Mouse (Mus musculus): ENCODE results near the gene Sorbs1.

The Sorbs1 gene

DNA sequence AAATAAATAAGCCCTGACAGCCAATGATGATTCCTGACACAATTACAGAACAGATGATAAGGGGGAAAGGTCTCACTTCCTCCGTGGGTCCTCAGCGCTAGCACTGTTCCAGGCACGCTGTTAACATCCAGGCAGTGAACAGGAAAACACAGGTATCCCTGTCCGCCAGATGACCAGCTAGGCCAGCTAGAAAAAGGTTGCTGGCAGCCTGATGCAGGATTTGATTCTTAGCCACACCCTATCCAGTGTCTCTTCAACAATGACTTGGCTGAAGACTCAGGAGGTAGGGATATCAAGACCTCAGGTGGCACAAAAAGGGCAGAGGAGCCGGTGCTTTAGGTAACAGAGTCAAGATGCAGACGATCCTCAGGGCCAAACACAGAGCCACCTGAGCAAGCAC lies 32.5 kb downstream of the Sorbs1 start:
- no peak for DNase-seq (ENCODE audit: low read depth, low spot score)

DNA sequence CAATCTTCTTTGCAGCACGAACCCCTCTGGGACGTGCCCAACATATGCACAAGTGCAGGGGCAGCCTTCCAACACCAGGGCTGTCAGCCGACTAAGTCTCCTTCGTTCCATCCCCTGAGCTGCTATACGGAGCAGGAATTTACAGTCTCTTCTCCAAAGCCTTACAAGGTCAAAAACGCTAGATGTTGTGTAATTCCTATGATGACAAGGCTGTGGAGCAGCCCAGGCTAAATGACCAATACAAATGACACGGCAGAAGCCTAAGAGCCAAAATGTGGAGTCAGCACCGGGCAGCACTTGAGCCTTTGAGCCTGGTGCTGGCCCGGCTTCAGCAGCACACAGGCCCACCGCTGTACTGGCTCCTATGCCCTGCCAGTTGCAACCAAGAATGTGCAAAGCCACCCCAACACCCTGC lies 35.4 kb downstream of the Sorbs1 start:
- peak; percentile 62 for DNase-seq (ENCODE audit: low read depth, low spot score)

DNA sequence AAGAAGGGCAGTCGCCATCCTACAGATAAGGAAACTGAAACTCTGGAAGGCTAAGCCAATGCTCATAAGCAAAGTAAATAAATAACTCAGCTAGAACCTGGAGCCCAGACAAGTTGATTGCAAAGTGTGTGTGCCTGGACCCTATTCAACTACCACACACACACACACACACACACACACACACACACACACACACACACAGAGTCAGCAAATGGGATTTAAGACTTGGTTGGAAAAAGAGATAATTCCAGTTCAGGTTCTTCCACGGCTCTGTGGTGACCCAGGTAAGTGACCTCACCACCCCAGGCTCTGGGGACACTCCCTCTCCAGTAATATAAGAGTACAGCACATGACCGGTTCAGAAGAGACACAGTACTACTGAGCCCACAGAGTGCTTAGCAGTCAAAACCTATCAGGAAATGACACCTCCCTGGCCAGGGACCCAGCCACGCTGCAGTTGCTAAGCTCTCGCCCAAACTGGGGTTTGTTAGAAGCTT lies 36.1 kb downstream of the Sorbs1 start:
- DNase-seq (ENCODE audit: low read depth, low spot score) = no peak

DNA sequence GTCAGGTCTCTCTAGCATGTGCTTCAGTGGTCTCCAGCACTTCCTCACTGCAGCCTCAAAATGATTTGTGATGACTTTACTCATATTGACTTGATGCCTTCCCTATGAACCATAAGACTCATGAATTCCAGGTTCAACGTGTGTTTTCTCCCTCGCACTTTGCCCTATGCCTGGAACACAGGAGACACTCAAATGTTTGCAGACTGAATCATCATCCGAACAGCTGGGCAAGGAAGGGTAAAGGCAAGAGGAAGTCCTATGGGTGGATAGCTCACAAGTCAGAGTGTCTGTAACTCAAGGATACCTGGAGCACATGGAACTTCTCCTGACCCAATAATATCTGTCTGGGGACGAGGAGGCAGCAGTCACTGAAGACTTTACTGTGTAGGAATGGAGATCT lies 37.1 kb downstream of the Sorbs1 start:
- DNase-seq (ENCODE audit: low read depth, low spot score) = no peak

DNA sequence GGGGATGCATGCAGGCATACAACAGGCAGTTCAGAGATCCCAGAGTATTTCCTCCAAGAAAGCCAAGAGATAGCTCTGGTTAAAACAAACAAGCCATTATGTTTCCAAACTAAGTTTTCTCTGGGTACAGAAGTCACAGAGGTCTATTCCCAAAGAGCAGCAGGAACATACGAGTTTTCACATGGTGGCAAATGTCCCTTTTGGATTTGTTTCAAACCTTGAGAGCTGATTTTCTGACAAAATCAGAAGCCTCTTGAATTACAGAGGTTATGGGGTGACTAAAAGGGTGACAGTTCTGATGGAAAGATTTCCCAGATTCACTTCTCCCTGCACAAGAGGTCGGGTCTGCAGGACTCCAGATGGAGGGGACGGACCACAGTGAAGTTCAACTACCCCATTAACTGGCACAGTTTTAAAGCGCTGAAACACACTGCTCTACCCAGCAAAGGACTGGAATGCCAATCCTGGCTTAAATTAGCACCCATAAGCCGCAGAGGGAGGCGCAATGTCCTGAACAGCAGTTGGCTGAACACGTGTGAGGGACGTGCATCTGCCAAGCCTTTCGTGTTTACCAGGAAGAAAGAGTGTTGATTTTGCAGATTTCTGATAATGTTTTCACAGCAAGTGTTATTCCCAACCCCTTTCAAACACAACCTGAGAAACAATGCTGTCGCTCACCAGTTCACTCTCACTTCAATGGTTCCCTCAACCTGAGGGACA lies 41.9 kb downstream of the Sorbs1 start:
- DNase-seq (ENCODE audit: low read depth, low spot score) = peak; percentile 90

DNA sequence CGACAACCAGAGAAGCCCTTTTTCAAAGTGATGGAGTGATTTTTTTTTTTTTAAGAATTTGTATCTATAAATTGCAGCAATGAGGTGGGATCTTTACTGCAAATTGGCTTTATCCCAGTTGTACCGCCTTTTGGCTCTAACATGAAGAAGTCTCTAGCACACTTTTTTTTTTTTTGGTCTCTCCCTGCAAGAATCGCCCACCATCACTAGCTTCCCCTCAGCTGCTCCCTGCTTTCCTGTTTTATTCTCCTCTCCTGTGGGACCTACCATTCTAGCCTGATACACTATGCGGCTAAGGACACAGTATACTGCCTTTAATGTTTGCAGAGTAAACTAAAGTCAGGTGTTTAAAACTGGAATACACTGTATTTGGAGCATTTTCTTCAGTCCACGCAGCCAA lies 43.8 kb downstream of the Sorbs1 start:
- DNase-seq (ENCODE audit: low read depth, low spot score) = peak; percentile 70

DNA sequence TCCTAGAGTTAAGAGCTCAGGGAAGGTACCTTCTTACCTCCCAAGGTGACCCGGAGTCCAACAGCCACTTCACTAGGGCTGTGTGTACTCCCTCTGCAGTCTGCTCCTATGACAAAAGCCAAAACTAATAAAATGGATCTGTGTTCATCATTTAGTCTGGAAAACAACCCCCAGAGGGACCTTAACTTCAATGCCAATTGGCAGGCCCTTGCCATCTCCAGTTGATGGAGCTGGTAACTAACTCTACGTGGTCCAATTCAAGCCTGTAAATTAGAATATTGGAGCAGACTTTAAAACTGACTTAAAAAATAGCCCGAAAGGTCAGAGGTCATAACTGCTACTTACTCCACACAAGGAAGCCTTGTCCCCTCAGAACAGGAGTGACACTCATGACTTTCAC lies 45.3 kb downstream of the Sorbs1 start:
- no peak for DNase-seq (ENCODE audit: low read depth, low spot score)

DNA sequence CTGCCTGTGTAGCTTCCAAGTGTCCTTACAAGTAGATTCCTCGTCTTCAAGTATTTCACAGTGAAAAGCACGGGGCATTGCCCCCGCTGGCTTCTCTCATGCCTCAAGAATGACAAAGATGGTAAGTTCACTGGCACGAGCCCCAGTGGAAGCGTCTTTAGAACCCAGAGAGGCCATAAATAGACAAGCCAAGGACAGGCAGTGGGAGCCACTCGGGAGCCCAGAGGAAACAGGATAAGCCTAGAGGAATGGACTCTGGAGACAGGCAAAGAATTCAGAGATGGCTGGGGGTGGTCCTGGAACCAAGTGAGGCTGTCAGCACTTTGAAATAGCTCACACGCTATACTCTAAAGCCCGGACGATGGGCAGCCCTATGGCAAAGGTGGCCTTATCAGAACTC lies 45.8 kb downstream of the Sorbs1 start:
- no peak for DNase-seq (ENCODE audit: low read depth, low spot score)

DNA sequence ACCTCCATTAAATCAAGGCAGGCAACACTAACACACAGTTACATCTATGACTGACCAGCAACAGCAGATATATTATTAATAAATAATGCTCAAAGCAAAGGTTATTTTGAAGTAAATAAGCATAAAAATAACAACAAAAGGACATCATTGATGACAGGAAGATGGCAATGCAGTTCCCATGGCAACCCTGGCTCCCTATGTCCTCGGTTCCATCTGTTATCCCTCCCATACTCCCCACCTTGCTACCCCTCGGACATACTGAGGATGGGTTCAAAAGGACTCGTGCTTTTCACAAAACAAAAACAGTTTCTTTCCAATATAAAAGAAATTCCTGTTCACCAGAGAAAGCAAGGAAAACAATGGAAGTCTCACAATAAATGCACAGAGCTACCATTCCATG lies 48.2 kb downstream of the Sorbs1 start:
- DNase-seq (ENCODE audit: low read depth, low spot score) = no peak

DNA sequence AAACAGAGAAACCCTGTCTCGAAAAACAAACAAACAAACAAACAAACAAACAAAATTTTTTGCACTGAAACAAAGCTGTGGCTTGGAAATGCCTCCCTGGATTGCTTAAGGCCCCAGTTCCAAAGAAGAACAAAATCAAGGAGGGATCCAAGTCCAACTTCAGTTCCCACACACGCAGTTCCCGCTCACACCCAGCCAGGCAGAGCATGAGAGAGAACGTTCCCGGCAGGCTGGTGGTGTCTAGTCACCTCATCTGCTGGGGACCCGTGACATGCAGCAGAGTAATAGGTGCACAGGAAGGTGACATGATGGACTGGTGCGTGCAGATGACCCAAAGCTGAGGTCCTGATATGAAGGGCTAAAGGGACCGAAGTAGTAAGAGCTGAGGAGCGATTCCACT lies 49.2 kb downstream of the Sorbs1 start:
- no peak for DNase-seq (ENCODE audit: low read depth, low spot score)

DNA sequence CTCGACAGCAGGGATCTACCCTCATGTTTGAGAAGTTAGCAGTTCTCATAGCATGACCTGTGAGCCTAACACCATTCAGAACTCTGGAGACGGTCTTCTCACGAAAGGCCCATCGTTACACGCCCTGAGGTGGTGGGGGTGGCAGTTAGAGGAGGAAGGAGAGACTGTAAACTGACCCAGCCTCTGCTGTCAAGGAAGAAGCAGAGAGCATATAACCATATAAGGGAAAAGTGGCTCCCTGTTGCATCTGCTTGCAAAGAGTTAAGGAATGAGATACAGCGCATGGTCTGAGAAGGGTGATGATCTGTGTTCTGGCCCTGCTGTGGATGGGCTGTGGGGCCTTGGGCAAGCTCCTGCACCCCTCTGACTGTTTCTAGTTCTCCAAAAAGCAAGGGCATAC lies 50.7 kb downstream of the Sorbs1 start:
- no peak for DNase-seq (ENCODE audit: low read depth, low spot score)

DNA sequence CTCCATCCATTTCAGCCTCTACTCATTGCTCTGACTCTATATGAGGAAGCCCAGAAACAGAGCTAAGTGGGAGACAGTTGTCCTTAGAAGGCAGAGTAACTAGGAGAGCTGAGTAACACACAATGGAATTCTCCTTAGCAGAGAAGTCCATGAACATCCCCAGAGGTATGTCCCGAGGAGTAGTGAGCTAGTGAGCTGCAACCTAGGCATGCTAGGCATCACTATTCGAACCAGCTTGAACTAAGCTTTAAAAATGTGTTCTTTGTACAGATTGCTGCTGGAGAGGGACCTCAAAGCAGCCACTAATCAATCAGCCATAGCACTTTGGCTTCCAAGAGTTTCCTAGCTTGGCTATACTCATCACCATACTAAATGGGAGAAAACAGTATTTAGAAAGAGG lies 51.1 kb downstream of the Sorbs1 start:
- no peak for DNase-seq (ENCODE audit: low read depth, low spot score)

DNA sequence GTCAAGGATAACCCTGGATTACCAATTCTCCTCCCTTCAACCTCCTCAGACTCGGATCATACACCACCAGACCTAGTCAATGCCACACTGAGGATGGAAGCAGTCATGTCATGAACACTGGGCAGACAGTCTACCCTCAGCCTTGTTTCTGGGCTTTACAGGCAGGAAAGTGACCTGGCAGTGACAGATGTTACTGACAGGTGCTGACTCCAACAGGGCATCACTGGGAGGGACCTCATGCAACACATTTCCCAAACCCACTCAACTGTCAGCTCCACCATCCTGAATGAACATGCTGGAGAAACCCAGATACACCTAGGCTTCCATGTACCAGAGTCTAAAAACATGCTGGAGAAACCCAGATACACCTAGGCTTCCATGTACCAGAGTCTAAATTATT lies 51.9 kb downstream of the Sorbs1 start:
- DNase-seq (ENCODE audit: low read depth, low spot score) = no peak

DNA sequence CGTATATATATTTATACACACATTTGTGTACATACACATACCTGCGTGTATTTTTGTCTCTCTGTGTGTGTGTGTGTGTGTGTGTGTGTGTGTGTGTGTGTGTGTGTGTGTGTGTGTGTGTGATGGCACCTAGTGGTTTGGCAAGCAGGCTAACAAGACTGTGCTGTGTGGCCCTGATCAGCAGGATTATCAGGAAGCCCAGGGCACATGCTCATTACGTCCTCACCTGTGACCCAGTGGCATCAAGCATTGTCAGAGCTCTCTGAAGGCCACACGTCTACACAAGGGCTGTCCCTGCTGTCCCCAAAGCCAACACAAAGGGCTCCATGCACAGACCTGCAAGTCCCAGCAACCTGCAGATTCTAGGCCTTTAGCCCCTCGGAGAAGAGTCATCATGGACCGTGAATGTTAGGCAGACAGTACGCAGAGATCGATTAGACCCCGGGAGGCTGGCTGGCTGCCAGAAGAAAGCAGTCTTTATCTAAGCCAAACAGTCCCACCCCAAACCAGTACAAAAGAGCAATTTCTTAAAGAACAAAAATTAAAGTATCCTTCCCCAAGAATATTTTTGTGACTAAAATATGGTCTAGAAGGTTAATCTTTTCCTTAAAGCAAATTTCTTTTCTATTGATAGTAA lies 52.6 kb downstream of the Sorbs1 start:
- no peak for DNase-seq (ENCODE audit: low read depth, low spot score)

DNA sequence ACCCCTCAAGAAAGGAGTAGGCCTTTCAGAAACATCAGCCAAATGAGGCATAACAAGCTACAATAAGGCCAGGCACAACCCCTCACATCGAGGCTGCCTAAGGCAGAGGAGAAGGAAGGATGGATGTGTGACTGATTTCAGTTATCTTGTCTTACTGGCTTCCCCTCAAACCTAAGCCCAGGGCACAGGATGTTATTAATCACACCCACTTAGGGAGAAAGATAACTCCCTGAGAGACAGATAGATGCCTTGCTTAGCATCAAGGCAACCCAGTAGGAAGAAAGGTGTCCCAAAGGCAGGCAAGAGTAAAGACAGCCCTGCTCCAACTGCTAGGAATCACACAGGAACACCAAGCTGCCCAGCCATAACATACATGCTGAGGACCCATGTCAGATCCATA lies 54.2 kb downstream of the Sorbs1 start:
- no peak for DNase-seq (ENCODE audit: low read depth, low spot score)

DNA sequence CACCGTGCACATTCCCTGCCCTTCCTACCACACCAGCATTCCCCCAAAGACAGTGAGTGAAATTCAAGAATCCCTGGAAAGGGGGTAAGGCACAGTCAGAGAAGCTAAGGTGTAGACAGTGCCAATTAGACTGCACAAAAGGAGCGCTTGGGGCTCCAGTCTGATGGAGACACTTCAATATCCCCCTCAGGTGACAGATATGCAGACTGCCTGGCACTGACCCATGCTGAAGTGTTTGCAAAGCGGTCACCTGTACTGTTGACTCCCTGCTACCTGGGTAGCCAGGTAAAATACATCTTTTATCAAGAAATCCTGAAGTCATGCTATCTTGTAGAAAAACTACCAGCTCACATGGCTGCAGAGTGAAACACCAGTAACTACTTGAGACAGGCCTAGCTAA lies 54.8 kb downstream of the Sorbs1 start:
- no peak for DNase-seq (ENCODE audit: low read depth, low spot score)

DNA sequence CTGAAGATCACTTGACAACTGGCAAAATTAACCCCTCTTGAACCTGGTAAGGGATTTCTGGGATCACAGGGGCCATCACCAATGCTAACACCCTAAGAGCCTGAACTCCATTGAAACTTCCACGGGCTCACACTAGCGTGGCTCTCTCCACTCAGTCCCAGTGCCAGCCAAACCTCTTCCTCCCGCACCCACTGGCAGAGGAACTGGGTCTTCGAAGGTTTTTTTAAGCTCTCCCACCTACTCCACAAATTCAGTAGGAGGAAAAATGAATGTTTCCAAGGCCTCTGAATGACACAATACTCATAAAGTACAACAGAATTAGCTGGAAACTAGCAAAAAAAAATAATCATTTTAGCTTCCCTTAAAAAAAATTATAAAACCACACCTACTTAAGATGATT lies 58.3 kb downstream of the Sorbs1 start:
- peak; percentile 67 for DNase-seq (ENCODE audit: low read depth, low spot score)

DNA sequence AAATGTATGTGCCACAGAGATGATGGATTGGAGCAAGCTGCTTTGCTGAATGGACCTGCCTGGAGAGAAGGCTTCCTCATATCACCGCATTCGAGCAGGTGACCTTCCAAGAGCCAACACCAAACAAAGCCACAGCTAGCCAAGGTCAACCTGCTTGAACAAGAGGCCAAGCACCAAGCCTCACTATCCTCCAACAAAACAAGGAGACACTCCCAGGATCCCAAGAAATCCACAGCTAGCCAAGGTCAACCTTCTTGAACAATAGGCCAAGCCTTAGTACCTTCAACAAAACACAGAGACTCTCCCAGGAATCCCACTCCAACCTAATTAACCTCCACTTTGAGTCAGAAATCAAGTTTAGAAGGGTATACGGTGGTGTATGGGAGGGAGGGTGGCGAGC lies 59.5 kb downstream of the Sorbs1 start:
- DNase-seq (ENCODE audit: low read depth, low spot score) = no peak

DNA sequence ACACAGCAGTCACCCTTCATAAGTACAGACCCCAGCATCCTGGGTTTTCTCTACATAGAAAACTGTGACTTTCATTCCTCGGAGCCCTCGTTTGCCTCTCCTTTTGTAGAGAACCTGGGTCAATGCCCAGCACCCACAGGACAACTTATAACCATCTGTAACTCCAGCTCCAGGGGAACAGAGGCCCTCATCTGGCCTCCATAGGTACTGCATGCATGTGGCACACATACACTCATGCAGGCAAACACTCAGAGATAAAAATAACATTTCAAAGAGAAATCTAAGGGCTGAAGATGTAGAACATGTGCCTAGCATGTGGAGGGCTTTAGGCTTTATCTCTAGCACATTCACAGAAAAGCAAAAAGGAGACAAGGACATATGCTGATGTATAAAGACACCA lies 61.4 kb downstream of the Sorbs1 start:
- DNase-seq (ENCODE audit: low read depth, low spot score) = no peak

DNA sequence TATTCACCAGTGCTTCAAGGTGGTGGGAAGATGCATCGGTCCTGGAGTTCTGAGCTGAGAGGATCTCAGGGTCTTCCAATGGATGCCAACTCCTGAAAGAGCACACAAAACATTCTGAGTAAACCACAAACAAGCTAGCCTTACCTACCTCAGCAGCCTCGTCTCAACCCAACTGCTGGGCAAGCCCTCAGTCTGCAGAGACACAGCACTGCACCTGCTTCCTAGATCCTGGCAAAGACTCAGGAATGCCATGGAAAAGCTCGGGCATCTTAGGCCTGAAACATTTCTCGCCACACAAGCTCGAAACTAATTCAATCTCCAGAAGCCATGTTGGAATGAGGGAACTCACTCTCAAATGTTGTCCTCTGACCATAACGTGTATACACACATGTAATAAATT lies 62.3 kb downstream of the Sorbs1 start:
- DNase-seq (ENCODE audit: low read depth, low spot score) = no peak

DNA sequence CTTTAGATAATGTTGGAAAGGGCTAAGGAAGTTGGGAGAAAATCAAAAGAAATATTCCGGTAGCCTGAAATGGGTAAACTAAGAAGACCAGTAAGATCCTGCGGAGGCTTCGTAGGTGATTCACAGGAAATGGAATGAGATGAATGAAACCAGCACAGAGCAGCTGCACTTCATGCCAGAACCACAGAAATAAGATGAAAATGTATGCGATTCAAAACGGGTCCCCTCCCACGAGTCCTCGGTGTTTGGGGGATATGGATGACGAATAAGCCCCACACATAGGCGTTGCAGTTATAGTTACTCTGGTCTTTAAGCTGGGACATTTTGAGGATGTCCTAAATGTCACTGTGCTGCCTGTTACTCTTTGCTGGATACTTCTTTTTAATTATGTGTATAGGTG lies 67.1 kb downstream of the Sorbs1 start:
- DNase-seq (ENCODE audit: low read depth, low spot score) = peak; percentile 72

DNA sequence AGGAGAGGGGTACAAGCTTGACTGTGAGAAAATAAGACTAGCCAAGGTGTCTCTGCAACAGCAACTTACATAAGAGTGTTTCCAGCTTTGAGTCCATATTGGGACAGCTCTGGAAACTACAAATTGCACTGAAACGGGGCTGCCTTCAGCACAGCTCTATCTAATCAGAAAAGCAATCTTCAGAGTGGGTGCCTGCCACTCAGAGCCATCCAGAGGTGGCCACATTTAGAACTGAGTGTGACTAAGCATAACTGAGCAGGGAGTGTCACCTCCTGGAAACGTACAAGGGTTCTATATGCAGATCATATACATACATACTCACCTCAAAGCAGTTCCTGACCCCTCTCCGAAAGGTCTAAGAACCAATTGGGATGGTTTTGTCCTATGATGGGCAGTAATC lies 71.2 kb downstream of the Sorbs1 start:
- DNase-seq (ENCODE audit: low read depth, low spot score) = peak; percentile 52

DNA sequence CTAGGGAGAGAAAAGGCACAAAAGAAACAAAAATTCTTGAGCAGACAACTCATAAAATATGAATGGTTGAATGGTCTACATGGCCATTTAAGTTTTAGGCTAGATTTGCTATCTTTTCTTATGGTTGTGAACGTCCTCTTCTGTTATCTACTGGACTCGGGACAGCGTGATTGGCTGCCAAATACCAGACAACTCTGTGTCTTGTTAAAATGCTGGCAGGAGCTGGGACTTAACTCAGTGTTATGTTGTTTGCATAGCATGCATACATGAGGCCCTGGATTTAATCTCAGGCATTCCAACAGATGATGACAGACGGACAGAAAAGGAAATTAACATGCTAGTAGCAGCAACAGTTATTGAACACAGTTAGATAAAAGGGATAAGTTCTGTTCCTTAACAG lies 72.6 kb downstream of the Sorbs1 start:
- DNase-seq (ENCODE audit: low read depth, low spot score) = no peak

DNA sequence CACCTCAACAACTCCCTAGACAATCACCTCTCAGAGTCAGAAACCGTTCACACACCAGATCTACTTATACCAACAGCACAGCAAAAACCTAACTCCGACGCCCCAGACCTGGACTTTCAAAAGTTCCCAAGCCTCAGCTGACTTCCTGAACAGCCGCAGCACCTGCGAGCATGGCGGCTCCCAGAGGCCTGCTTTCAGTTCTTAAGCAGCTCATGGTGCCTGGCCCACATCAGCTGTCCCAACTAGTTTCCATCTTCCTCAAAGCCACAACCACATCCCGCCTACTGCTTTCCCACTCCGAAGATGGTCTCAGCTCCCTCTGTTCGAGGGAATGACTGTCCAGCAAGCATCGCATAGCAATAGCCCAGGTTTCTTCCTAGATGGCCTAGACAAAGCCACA lies 74.7 kb downstream of the Sorbs1 start:
- DNase-seq (ENCODE audit: low read depth, low spot score) = no peak
